Mouse (Mus musculus): Measurements from ENCODE around the gene Gna14.

GRCm38 (mm10) chr19:16624994-16625393 lies 189.4 kb downstream of the Gna14 start:
- TF ChIP-seq CTCF (IDR thresholded peaks at IDR 0.05; ENCODE audit: control insufficient read depth, insufficient read depth, insufficient read length) (no peak), FOSL1 (IDR thresholded peaks at IDR 0.05; ENCODE audit: insufficient read depth, low read length, poor library complexity, severe bottlenecking) (no peak)

Data from C2C12 (cell line).